Mouse (Mus musculus): ENCODE measurements around the gene Ccdc85c.

The Ccdc85c gene

GRCm38 (mm10) chr12:108213090-108214041 lies 61.9 kb downstream of the Ccdc85c start:
- DNase-seq = peak; percentile 27 to 44

DNA sequence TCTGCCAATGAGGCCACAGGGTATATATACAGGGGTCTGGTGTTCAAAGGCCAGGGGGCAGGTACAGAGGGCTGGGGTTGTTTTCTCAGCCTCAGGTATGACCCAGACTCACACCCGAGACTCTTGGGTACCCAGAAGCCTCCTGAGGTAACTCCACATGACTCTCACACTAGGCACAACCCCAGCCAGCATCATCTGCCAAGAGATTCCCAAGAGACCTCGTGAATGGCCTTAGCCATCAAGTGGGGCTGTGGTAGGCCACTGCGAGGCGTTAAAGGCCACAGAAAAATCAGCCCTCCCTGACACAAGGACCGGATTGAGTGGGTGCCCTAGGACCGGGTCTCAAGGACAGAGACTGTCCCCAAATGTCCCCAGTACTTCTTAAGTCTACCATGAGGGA lies 62.7 kb downstream of the Ccdc85c start:
- DNase-seq = peak in 1 of 2 experiments; percentile 9

- peak; percentile 23 to 58 for DNase-seq
Measured at GRCm38 (mm10) chr12:108212071-108212470, 63.2 kb downstream of the Ccdc85c start.

DNA sequence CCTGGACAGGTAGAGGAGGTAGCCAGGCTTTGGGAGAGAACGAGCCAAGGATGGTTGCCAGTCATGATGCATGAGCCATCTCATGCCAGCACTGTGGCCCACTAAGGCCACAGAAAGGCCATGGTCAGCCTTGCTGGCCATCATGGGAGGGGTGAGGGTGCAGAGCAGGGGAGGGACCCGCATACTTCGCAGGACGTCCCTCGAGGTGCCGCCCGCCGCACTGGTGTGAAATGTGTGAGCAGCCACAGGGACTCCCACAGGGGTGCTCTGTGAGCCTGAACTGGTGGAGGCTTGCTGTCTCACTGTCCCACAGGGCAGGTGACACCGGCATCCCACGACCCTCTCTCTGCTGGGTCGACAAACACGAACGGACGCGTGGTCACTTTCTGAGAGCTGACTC lies 64.6 kb downstream of the Ccdc85c start:
- DNase-seq = peak; percentile 25 to 42

GRCm38 (mm10) chr12:108208726-108209438 lies 66.3 kb downstream of the Ccdc85c start:
- DNase-seq = peak; percentile 86 to 90

- peak; percentile 15 to 40 for DNase-seq
Measured at GRCm38 (mm10) chr12:108208216-108208615, 67.0 kb downstream of the Ccdc85c start.

DNA sequence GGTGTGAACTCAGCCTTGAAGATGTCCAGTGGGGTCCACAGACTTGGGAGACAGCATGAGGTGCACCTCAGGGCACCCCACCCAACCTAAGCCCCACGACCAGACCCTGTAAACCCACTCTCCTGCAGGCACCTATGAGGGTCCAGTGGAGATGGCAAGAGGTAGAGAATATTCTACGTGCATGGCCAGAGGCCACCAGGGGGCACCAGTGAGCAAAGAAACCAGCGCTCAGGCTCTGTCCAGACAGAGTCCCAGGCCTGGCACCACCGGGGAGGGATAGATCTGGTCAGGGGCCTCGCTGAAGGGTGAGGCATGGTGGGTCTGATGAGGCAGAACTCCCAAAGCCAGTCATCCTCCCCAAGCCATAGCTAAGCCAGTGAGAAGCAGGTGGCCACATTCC lies 68.6 kb downstream of the Ccdc85c start:
- DNase-seq = peak; percentile 88 to 93

DNA sequence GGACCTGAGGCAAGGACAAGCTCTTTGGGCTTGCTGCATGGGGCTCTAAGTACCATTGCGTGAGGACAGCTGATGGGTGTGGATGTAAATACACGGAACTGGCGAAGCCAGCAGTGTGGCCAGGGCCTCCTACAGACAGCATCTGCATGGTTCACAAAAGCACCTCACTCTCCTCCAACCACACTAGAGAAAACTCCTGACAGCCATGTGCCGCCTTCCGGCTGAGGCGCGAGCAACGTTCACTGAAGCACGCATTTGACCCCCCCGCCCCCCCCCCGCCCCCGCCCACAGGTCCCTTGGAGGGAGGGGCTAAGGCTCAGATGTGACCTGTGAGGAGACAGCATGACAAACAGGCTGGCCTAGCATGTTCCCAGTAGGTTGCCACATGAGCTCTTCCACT lies 70.2 kb downstream of the Ccdc85c start:
- no peak for DNase-seq

- peak in 1 of 2 experiments; percentile 13 for DNase-seq
Measured at GRCm38 (mm10) chr12:108203895-108204294, 71.3 kb downstream of the Ccdc85c start.

GRCm38 (mm10) chr12:108200094-108200493 lies 75.1 kb downstream of the Ccdc85c start:
- no peak for DNase-seq

DNA sequence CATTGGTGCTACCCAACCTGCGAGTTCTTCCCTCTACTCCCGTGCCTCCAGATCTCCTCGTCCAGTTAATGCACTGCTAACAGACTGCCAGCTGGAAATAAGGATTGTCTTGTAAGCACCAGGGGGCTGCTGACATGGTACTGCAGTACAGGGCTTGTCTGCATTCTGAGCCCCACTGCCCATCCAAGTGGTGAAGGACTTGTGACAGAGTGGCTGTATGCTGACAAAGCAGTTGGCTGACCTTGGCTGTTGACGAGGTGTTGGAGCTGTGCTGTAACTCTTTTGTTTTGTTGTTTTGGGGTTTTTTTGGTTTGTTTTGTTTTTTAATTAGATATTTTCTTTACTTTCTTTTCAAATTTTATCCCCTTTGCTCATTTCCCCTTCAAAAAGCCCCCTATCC lies 76.8 kb downstream of the Ccdc85c start:
- DNase-seq = peak in 1 of 2 experiments; percentile 9

DNA sequence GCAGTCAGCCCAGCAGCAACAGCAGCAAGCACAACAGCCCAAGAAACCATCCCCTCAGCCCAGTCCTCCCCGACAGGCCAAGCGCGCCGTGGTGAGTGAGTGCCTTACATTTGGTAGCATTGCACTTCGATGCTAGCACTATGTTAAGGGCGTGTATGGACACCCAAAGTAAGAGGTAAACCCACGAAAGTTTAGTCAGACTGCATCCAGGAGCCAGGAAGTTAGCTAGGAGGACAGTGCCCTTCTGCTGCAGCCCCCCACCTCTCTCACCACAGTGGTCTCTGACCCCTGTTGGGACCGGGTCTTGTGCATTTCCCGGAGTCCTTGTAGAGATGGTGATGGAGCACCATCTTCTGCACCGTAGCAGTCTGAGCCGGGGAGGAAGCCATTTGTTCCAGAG lies 79.5 kb downstream of the Ccdc85c start:
- no peak for DNase-seq

DNA sequence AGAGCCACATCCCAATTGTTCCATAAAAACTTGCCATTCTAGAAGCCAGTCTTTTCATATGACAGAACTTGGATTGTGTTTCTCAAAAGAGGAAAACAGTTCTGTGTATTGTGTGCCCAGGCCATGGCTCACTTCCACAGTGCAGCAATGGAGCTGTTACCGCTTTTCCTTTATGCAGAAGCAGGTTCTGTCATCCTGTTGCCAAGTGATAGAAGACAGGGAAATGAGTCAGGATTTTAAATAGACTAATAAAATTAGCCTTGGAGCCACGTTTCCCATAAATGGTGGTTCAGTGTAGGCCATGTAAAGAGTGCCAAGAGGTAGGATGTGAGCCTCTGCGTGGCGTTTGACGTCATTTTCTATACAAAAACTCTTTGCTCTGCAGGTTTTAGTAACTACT lies 81.3 kb downstream of the Ccdc85c start:
- no peak for DNase-seq

GRCm38 (mm10) chr12:108187541-108188091 lies 87.6 kb downstream of the Ccdc85c start:
- peak; percentile 46 to 62 for DNase-seq

DNA sequence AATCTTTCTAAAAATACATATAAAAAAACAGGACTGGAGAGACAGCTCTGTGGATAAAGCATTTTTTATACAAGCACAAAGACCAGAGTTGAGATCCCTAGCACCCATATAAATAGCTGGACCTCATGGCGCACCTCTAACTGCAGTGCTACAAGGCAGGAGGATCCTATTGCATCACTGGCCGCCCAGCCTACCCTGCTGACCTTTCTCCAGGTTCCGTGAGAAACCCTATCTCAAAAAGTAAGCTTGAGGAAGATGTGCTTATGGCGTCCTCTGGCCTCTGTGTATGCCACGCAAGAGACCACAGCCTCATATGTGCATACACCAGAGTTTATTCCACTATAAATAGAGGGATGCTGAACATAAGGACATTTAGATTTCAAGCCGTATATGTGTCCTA lies 93.5 kb downstream of the Ccdc85c start:
- no peak for DNase-seq

- peak; percentile 99 for DNase-seq
Measured at GRCm38 (mm10) chr12:108179321-108180266, 95.6 kb downstream of the Ccdc85c start, which contains the start of gene Ccnk. Gene Ccnk, plus strand, starts transcription at chr12:108179579.

DNA sequence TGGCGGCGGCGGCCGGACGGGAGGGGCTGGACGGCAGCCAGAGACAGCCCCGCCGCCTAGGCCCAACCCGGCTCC lies 96.1 kb downstream of the Ccdc85c start, which contains the start of gene Setd3:
Gene Setd3 (minus strand): TSS at position 69 of the 75 bp plus-strand sequence.
- no peak for DNase-seq

DNA sequence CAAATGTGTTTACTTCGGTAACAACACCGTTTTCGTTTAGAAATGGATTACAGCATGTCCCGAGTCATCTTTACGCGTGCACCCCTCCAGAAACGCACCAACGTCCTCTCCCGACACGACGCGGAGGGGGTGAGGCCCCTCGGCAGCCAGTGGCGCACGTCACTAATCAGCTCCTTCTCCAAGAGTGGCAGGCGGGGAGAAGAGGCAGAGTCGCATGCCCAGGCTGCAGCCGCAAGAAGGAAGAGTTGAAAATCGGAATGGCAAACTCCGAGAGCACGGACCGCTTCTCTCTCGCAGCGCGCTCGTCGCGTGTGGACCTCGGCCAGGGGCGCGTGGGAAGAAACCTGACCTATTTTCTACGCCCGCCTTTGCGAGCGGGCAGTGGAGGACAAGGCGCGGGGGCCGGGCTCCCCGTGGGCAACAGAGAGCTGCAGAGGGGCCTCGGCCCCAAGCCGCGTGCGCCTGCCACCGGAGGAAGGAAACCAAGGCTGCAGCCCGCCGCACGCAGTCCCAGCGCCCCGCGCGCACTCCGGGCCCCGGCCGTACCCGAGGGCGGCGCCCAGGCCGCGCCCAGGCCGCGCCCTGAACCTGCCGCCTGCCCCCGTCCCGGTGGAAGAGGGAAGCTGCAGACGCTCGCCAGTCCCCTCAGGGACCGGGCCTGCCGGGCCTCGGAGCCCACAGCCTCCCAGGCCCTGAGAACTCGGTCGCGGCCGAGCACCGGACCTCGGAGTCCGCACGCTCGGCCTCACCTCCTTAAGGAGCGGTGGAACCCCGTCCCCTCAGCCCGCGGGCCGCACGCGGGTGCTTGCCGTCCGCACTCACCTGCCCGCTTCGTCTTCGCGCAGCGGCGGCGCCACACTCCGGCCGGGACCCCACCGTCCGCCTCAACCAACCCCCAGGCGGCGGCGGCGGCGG lies 96.6 kb downstream of the Ccdc85c start:
- peak; percentile 73 to 77 for DNase-seq

- no peak for DNase-seq
Measured at GRCm38 (mm10) chr12:108176366-108176765, 98.9 kb downstream of the Ccdc85c start.

DNA sequence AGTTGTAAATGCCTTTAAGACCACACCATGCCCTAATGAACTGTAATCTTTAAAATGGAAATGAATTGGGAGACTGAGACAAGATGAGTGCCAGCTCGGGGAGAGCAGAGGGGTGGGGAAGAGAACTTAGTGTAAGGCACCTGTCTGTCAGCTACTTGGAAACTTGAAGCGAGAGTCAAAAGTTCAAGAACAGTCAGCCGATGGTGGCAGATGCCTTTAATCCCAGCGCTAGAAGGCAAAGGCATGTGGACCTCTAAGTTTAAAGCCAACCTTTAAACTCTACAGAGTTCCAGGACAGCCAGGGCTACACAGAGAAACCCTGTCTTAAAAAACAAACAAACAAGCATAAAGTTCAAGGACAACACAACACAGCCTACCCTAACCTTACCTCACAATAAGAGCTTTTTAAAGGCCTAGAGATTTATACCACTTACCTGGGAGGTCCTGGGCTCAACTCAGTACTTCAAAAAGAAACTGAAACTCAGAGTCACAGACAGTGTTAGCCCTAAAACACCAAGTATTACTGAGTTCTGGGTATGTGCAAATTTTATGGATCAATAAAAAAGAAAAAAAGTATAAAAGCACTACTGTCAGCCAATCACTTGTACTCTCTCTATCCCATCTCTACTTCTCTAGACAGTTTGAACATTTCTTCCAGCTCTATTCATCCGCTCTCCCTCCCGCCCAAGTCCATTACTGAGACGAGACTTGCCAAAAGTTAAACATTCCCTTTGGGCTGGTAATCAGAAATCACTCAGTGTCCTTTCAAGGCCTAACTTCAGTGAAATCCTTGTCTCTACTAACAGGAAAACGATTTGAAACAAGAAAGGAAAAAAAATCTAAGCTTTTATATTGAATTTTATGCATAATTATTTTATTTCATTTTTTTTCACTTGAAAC lies 100.4 kb downstream of the Ccdc85c start:
- DNase-seq = no peak

DNA sequence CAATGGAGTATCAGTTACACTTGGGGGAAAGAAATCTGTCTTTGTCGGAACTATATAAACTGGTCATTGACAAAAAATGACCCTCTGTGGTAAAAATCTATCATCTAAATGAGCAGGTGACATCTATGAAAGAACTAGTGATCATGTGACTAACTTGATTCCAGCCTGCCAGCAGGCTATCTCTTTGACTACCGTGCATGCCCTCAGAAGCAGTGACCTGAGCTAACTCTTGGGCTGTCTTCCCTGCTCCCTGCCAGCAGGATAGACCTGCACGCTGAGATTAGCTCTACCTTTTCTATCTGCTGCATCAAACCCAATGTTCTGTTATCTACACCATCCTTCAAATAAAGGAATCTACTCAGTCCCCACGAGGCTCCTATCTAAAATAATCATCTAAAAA lies 102.6 kb downstream of the Ccdc85c start:
- peak; percentile 18 to 28 for DNase-seq

Data from cerebellum, postnatal 25 days (tissue).